Mouse (Mus musculus) B cell, adult 67 days (primary cell): Measurements from ENCODE around the gene Fam219a. TPM values are rescaled to one million over a fixed set of nuclear protein-coding genes. Genes with fewer than 3 reads are reported as not detected.

Experiments
- total RNA-seq, 2 experiments: library from RNA; stranded (reverse); gene quantifications; 4 replicates each; pipeline ENCODE4 v1.2.4; 2023

Gene Fam219a
- 10 to 100 TPM; 12.2 to 12.6 TPM for total RNA-seq

GRCm38 (mm10) chr4:41569411-41569885 is at the start of gene Fam219a, which contains the start of gene Dnaic1:
Gene Fam219a, minus strand, starts transcription at chr4:41569538.
Gene Dnaic1, plus strand, starts transcription at chr4:41569775.

DNA sequence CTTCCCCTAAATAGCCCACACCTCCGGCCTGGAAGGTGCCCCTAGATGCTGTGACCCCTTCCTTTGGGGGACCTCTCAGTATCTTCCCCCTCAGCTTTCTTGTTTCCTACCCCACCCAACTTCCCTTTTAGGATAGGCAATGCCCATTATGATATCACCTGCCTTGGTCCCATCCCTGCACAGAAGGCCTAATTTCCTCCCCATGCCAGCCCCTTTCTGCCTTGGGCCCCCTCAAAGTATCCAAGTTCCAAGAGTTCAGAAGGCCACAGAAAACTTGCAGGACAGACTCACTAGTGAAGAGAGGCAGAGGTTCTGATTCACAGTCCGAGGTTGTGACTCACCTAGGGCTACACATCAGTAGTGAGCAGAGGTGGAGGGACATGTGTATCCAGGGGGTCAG is 52.1 kb downstream of the Fam219a start, which contains the start of gene 1110017D15Rik:
Gene 1110017D15Rik, minus strand, starts transcription at position 101 of the 400 bp plus-strand sequence.

DNA sequence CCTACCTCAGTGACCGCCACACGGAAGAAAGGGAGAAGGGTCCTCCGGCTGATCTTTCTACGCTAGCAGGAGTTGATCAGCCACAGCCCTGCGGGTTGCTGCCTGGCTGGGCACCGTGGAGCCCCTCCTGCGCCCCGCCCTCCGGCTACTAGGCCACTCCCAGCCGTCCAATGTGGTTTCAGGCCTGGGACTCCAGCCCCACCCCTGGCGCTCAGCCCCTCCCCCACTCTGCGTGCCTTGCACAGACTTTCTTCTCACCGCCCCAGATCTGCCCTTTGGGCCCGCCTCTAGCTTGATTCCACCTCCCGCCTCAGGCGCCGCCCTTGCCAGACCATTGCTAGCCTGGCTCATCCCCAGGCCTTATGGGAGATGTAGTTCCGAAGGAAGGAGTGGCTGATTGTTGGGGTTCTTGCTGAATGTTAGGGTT is 66.3 kb downstream of the Fam219a start, which contains the start of gene AI464131:
Gene AI464131, minus strand, starts transcription at position 91 of the 427 bp plus-strand sequence.

Other genes with a start within 250 kb of the Fam219a start
- 10 to 100 TPM; 49.9 to 58.5 TPM for gene Ubap1, start 220.5 kb downstream of the Fam219a start, total RNA-seq
- gene Kif24, start 104.7 kb downstream of the Fam219a start, total RNA-seq = 1 to 10 TPM; 4.0 to 4.8 TPM
- gene Nudt2, start 104.4 kb downstream of the Fam219a start, total RNA-seq = 1 to 10 TPM; 4.0 to 9.0 TPM
- not detected for gene AI464131, start 66.5 kb downstream of the Fam219a start, total RNA-seq
- gene 1110017D15Rik, start 52.2 kb downstream of the Fam219a start, total RNA-seq = under 1 TPM in 1 of 2 experiments, not detected in 1; 0.99 TPM
- gene Dnaic1, start 237 bp upstream of the Fam219a start, total RNA-seq = not detected
- gene Enho, start 70.8 kb upstream of the Fam219a start, total RNA-seq = not detected
- not detected for gene Cntfr, start 127.6 kb upstream of the Fam219a start, total RNA-seq
- gene Il11ra1, start 130.5 kb upstream of the Fam219a start, total RNA-seq = 10 to 100 TPM; 12.5 to 32.1 TPM
- 10 to 100 TPM; 29.2 to 38.9 TPM for gene Rpp25l, start 144.0 kb upstream of the Fam219a start, total RNA-seq
- 10 to 100 TPM; 43.5 to 53.2 TPM for gene Dctn3, start 153.6 kb upstream of the Fam219a start, total RNA-seq
- gene Arid3c, start 161.6 kb upstream of the Fam219a start, total RNA-seq = not detected
- gene Galt, start 185.7 kb upstream of the Fam219a start, total RNA-seq = 10 to 100 TPM; 60.1 to 63.1 TPM
- gene Sigmar1, start 186.6 kb upstream of the Fam219a start, total RNA-seq = 10 to 100 TPM; 19.9 to 23.4 TPM
- 10 to 100 TPM; 12.8 to 13.9 TPM for gene Ccl27a, start 204.7 kb upstream of the Fam219a start, total RNA-seq